Mouse (Mus musculus) cerebellum, postnatal 36 days (tissue): Measurements from ENCODE around the gene Chst14.

Experiments used
- DNase-seq, 2 experiments: peaks; one replicate each; pipeline ENCODE4 v3.0.0; 2021 to 2022; ENCODE audit warnings: mixed read lengths in 2 of 2

The Chst14 gene

DNA sequence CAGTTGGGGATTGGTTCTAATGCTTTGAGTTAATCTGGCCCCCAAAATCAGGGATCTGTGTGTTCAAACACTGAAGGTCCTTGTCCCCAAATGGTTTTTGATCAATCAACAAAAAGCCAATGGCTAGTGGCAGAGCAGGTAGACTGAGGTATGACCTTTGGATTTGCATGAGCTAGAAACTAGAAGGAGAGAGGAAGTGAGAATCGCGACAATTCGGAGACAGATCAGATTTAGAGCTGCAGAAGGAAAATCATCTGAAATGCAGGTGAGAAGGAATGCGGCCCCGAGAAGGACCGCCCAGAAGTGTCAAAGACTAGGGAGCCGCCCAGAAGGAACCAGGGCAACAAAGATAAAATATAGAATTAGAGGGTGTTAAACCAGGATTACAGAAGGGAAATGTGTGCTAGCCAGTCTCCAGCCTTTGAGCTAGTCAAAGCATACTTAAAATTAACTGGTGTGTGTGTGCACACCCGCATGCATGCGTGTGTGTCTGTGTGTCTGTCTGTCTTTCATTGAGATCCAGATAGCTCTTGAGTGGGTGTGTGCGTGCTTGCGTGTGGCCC is 43.4 kb downstream of the Chst14 start:
- no peak for DNase-seq

DNA sequence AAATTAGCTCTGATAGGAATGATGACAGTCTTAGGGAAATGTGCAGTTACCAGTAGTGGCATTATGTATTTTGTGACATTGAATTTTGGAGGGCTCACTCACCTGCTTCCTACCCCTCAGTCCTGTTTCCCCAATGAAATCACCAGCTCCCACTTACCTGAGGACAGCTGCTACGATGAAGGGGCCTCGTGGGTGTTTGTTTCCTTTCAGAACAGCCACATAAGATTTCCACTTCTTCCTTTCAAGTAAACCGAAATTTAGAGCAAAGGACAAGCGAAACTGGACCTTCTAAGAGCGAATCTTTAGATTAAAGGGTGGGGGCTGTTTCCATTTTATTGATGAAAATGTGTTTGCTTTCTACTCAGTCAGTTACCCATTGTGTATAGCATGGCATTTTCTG is 45.8 kb downstream of the Chst14 start:
- no peak for DNase-seq

DNA sequence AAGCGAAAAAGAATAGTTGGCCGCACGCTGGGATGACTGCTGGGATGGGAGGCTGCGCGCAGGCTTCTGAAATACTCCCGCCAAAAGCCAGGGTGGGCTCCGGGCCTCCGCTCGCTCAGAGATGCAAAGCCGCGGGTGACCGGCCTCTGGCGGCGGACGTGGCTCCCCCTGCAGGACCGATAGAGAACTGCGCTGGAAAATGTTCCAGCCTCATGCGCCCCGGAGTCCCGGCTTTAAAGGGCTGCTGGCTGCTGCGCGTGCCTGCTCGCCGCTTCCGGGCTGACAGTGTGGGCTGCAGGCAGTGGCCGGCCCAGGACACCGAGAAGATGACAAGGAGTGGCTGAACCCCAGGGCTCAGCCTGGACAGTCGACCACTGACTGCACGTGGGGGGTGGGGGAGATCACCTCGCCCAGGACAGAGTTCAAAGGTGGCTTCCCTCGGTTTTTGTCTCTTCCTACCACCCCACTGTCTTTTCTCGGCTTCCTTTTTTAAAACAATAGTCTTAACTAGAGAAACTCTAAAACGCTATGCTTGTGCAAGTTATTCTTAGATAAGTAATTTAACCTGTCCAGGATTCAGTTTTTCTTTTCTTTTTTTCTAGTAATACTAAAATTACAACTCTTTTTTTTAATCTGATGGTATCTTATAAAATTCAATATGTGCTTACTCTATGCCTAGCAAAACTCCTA is 46.5 kb downstream of the Chst14 start:
- DNase-seq, result peak; percentile 86 to 91

DNA sequence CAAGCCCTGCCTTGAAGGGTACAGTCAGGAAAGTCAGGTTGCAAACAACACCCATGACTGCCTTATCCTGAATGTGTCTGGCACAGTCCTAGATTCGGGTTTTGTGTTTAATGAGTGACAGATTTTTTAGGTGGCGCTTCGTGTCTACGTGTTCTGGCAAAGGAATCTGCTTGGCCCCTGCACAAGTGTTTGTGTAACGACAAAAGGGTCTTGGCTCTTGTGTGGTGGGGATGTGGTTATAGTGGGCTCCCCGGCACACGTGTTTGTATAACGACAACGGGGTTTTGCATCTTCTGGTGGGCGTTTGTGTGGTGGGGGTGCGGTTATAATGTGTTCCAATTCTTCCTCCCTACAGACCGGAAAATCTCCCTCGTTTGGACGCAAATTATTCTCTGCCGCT is 49.6 kb downstream of the Chst14 start:
- peak in 1 of 2 experiments; percentile 11 for DNase-seq

DNA sequence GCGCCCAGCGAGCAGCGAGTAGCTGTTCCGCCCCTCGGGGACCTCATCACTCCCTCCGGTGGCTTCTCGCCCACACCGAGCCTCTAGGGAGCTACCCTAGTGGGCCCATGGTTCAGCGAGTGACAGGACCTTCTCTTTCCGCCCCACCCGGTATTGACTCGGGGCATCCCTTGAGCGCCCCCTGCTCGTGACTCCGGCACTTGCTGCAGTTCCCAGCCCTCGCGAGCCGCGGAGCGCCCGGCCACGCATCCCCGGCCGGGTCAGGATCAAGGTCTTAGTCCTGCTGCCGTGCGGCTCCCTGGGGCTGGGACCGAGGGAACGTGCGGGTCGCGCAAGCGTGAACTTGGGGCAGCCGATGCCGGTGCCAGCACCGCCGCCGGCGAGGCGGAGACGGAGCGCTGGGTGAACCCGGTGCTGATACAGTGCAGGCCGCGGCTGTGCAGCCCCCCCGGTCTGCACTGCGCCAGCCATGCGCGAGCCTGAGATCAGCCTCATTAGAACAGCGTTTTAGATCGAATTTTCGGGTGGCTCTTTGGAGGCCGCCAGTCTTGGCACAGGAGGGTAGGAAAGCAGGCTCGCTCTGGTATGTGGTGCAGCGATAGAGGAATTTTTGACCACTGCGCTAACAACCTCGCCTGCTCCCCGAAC is 50.1 kb downstream of the Chst14 start:
- peak; percentile 90 for DNase-seq

DNA sequence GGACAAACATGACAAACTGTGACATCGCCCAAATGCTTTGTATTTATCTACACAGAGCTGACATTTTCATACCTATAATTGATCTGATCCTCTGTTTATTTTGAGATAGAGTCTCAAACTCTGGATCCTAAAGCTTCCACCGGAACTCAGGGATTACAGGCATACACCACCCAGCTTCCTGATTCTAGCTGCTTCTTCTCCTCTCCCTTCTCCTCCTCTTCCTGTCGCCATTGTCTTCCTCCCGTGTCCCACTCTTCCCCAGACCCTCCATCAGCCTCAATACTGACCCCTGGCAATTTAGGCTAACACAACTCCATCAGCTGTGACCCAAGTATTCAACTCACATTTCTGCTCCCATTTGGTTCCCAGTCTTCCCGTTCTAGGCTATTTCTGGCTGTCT is 50.6 kb downstream of the Chst14 start:
- DNase-seq, result no peak

DNA sequence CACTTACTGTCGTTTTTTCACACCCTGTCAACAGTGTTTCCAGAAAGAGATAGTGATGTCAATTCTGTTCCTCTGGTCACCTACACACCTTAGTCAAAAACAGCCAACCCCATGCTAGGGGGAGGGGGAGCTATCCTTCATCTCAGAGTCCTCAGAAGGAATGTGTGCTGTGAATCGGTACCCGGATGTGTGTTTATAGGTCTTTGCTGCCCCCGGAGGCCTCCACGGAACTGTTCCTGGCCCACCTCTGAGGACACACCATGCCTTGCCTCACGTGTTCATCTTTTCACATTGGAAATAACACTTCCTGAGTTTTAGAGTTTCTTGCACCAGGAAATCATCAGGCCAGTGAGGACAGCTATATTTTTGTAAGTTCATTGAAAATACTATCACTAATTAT is 51.8 kb downstream of the Chst14 start:
- no peak for DNase-seq
